Mouse (Mus musculus) forebrain, embryonic 16.5 days (tissue): ENCODE results near the gene D2hgdh. TPM values are rescaled to one million over a fixed set of nuclear protein-coding genes. Genes with fewer than 3 reads are reported as not detected.

Source experiments
- ATAC-seq: fragments of 200-750 bp; cut with Nextera tagmentation; 2 replicates; pipeline ENCODE4 v1.8.0; 2017; ENCODE audit warnings: mild to moderate bottlenecking, moderate library complexity
- H3K27ac ChIP-seq: fragments of 300-500 bp; sonication (generic); 2 replicates; pipeline ENCODE4 v1.5.1; 2014; ENCODE audit warnings: low read length, control low read depth
- H3K27me3 ChIP-seq: fragments of 300-500 bp; sonication (generic); replicated peaks from 2 replicates; pipeline ENCODE4 v1.6.1; 2014; ENCODE audit warnings: low read length; ENCODE audit not compliant: control insufficient read depth, insufficient read depth
- H3K36me3 ChIP-seq: fragments of 300-500 bp; sonication (generic); 2 replicates; pipeline ENCODE4 v1.6.1; 2014; ENCODE audit not compliant: control insufficient read depth, insufficient read depth
- H3K4me1 ChIP-seq: fragments of 300-500 bp; sonication (generic); replicated peaks from 2 replicates; pipeline ENCODE4 v1.6.1; 2014; ENCODE audit warnings: low read length; ENCODE audit not compliant: control insufficient read depth, insufficient read depth
- H3K4me2 ChIP-seq: fragments of 300-500 bp; sonication (generic); 2 replicates; pipeline ENCODE4 v1.6.1; 2014; ENCODE audit warnings: mild to moderate bottlenecking, low read length, control low read depth
- H3K4me3 ChIP-seq: fragments of 300-500 bp; sonication (generic); replicated peaks from 2 replicates; pipeline ENCODE4 v1.5.1; 2014; ENCODE audit warnings: mild to moderate bottlenecking, low read length, control low read depth
- H3K9ac ChIP-seq: fragments of 300-500 bp; sonication (generic); replicated peaks from 2 replicates; pipeline ENCODE4 v1.6.1; 2014; ENCODE audit warnings: low read depth, low read length, control low read depth
- H3K9me3 ChIP-seq: fragments of 300-500 bp; sonication (generic); 2 replicates; pipeline ENCODE4 v1.6.1; 2016; ENCODE audit warnings: low read length; ENCODE audit not compliant: control insufficient read depth
- WGBS: fragments of 180-500 bp; shearing (Covaris S2); extraction: QIAGEN DNeasy Blood & Tissue Kit; methylation state at CpG from one replicate; pipeline ENCODE4 v1.1.7; 2014; 5-methylcytosine and 5-hydroxymethylcytosine counted together
- polyA plus RNA-seq: library from polyadenylated mRNA; unstranded; fragments of >200 nt; fragmentation: Nextera tagmentation; extraction: Ambion mirVana; gene quantifications from 2 replicates; pipeline ENCODE4 v1.2.1, GENCODE M21; 2015

The D2hgdh gene
- polyA plus RNA-seq, 1 experiment from 2014 or later = 19.5 TPM

- peak within 1 kb of the TSS; percentile 92 for H3K4me3 ChIP-seq
- H3K9ac ChIP-seq = peak within 1 kb of the TSS; percentile 87
- peak within 1 kb of the TSS; percentile 97 for H3K27ac ChIP-seq
- peak; percentile 89 for ATAC-seq
- H3K36me3 ChIP-seq = peaks cover 7% of the 10 kb centered on the region
- under 1% methylated on average over 77 of the region's 94 CpGs for WGBS
- no peaks in the 10 kb centered on the region for H3K9me3 ChIP-seq
- no peaks in the 10 kb centered on the region for H3K27me3 ChIP-seq
- H3K4me1 ChIP-seq = peaks cover 22% of the 10 kb centered on the region
- peak within 1 kb of the TSS; percentile 92 for H3K4me2 ChIP-seq
Measured at GRCm38 (mm10) chr1:93803556-93804507, 20.9 kb upstream of the D2hgdh start, which contains the start of gene Ing5. TSS of gene Ing5 (plus strand) at chr1:93803965.

GRCm38 (mm10) chr1:93804818-93805217, 19.9 kb upstream of the D2hgdh start:
- no peak overlapping the region for H3K27ac ChIP-seq
- no peak for ATAC-seq

GRCm38 (mm10) chr1:93805221-93805951, 19.3 kb upstream of the D2hgdh start:
- H3K9ac ChIP-seq = no peak overlapping the region
- no peaks in the 10 kb centered on the region for H3K9me3 ChIP-seq
- H3K4me1 ChIP-seq = peaks cover 22% of the 10 kb centered on the region
- no peaks in the 10 kb centered on the region for H3K27me3 ChIP-seq
- no peak overlapping the region for H3K4me3 ChIP-seq
- ATAC-seq = no peak
- H3K4me2 ChIP-seq = no peak overlapping the region
- WGBS = 82% methylated on average over 5 of the region's 5 CpGs
- H3K27ac ChIP-seq = no peak overlapping the region
- H3K36me3 ChIP-seq = peaks cover 12% of the 10 kb centered on the region

More at GRCm38 (mm10) chr1:93804818-93805217, 19.9 kb upstream of the D2hgdh start:
- Histone ChIP-seq H3K27me3 (no peaks in the 10 kb centered on the region), H3K4me1 (peaks cover 22% of the 10 kb centered on the region), H3K4me2 (peak overlapping the region; percentile 70), H3K9me3 (no peaks in the 10 kb centered on the region), H3K9ac (no peak overlapping the region), H3K4me3 (peak overlapping the region; percentile 92), H3K36me3 (peaks cover 12% of the 10 kb centered on the region)
- 84% methylated on average over 4 of the region's 4 CpGs for WGBS

- 90% methylated on average over 4 of the region's 4 CpGs for WGBS
- H3K9ac ChIP-seq = no peak overlapping the region
- peaks cover 24% of the 10 kb centered on the region for H3K36me3 ChIP-seq
- H3K9me3 ChIP-seq = no peaks in the 10 kb centered on the region
- H3K4me3 ChIP-seq = no peak overlapping the region
- no peak overlapping the region for H3K4me2 ChIP-seq
- ATAC-seq = no peak
- no peak overlapping the region for H3K27ac ChIP-seq
- peaks cover 7% of the 10 kb centered on the region for H3K4me1 ChIP-seq
- no peaks in the 10 kb centered on the region for H3K27me3 ChIP-seq
Measured at GRCm38 (mm10) chr1:93808871-93809270, 15.8 kb upstream of the D2hgdh start.

- H3K4me1 ChIP-seq = no peaks in the 10 kb centered on the region
- H3K27ac ChIP-seq = no peak overlapping the region
- 93% methylated on average over 3 of the region's 3 CpGs for WGBS
- no peaks in the 10 kb centered on the region for H3K9me3 ChIP-seq
- no peak overlapping the region for H3K9ac ChIP-seq
- no peaks in the 10 kb centered on the region for H3K27me3 ChIP-seq
- peaks cover 28% of the 10 kb centered on the region for H3K36me3 ChIP-seq
- no peak for ATAC-seq
- H3K4me2 ChIP-seq = no peak overlapping the region
- no peak overlapping the region for H3K4me3 ChIP-seq
Measured at GRCm38 (mm10) chr1:93810011-93810410, 14.7 kb upstream of the D2hgdh start.

- no peak for ATAC-seq
- H3K36me3 ChIP-seq = peaks cover 30% of the 10 kb centered on the region
- WGBS = 95% methylated on average over 8 of the region's 8 CpGs
Measured at GRCm38 (mm10) chr1:93811495-93812039, 13.1 kb upstream of the D2hgdh start.

GRCm38 (mm10) chr1:93817823-93818532, 6.7 kb upstream of the D2hgdh start:
- ATAC-seq = no peak
- 98% methylated on average over 8 of the region's 8 CpGs for WGBS

More at GRCm38 (mm10) chr1:93811495-93812039, 13.1 kb upstream of the D2hgdh start:
- no peaks in the 10 kb centered on the region for H3K9me3 ChIP-seq
- H3K4me2 ChIP-seq = no peak overlapping the region
- no peaks in the 10 kb centered on the region for H3K27me3 ChIP-seq
- no peak overlapping the region for H3K4me3 ChIP-seq
- H3K27ac ChIP-seq = no peak overlapping the region
- H3K4me1 ChIP-seq = no peaks in the 10 kb centered on the region
- no peak overlapping the region for H3K9ac ChIP-seq

GRCm38 (mm10) chr1:93818722-93819121, 6.0 kb upstream of the D2hgdh start:
- Histone ChIP-seq H3K4me2 (no peak overlapping the region), H3K27me3 (no peaks in the 10 kb centered on the region), H3K9me3 (no peaks in the 10 kb centered on the region), H3K36me3 (peaks cover 17% of the 10 kb centered on the region), H3K27ac (no peak overlapping the region), H3K9ac (no peak overlapping the region), H3K4me3 (no peak overlapping the region), H3K4me1 (no peaks in the 10 kb centered on the region)
- WGBS = 87% methylated on average over 7 of the region's 7 CpGs
- no peak for ATAC-seq

More at GRCm38 (mm10) chr1:93817823-93818532, 6.7 kb upstream of the D2hgdh start:
- no peaks in the 10 kb centered on the region for H3K9me3 ChIP-seq
- H3K36me3 ChIP-seq = peaks cover 23% of the 10 kb centered on the region
- no peak overlapping the region for H3K4me2 ChIP-seq
- no peaks in the 10 kb centered on the region for H3K27me3 ChIP-seq
- no peak overlapping the region for H3K9ac ChIP-seq
- H3K4me3 ChIP-seq = no peak overlapping the region
- H3K27ac ChIP-seq = no peak overlapping the region
- no peaks in the 10 kb centered on the region for H3K4me1 ChIP-seq
